Mouse (Mus musculus): ENCODE data around the gene Lrrc29.

DNA sequence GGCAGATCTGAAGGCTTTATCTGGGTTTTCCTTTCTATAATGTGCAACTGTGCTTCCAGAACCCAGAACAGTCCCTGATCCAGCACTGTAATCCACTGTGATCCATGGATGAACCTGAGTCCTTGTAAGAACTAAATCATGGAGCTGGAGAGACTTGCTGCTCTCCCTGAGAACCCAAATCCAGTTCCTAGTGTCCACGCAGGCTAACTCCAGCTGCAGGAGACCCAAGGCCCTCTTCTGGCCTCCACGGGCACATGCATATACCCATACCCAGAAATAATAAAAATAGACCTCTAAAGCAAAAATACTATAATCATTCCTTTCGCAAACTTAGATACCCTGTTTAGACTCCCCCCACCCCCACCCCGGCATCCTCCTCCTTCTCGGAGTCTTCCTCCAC is 37.8 kb downstream of the Lrrc29 start:
- no peak for TF ChIP-seq TAL1 (IDR thresholded peaks at IDR 0.05; ENCODE audit: low read length)
- no peak for TF ChIP-seq GATA1 (IDR thresholded peaks at IDR 0.05; ENCODE audit: low read length)

All from erythroblast, embryonic 14.5 days (primary cell).